ENCODE assay signal across 19 mouse cellular contexts in genomic region chr13:47896646-47897045, GRCm38 (mm10).
A peak's percentile ranks its signal among the peaks of the same experiment; 100 is the strongest.
DNase-seq lines count a peak whose midpoint lies in the region; ATAC-seq and TF ChIP-seq lines count a peak whose summit lies in the region.
"Had no signal": no experiment of that assay in that cellular context is flagged by ENCODE, and none has a peak within 500 bp of the region (broad histone marks: within the 10 kb centered on the region; RNA-seq: fewer than 3 reads in every experiment).

No protein-coding gene starts in this region.

- no peak for TF ChIP-seq POLR2A in brain, embryonic 14.5 days (IDR thresholded peaks at IDR 0.05; ENCODE audit: borderline replicate concordance, extremely low read depth, insufficient read depth, insufficient read length, poor library complexity, severe bottlenecking)
- no peak for TF ChIP-seq POLR2A in heart, adult 2 months (IDR thresholded peaks at IDR 0.05; ENCODE audit: insufficient read depth, low read depth, low read length)

- H3K9ac ChIP-seq in forebrain, postnatal 0 days: no peak overlapping the region
- no peak overlapping the region for H3K9ac ChIP-seq in forebrain, embryonic 12.5 days
- H3K9ac ChIP-seq in heart, adult 2 months (ENCODE audit: low read depth, low read length): no peak overlapping the region
- H3K9ac ChIP-seq: forebrain, embryonic 13.5 days; hindbrain, embryonic 13.5 days; intestine, embryonic 15.5 days had no signal

- TF ChIP-seq EP300 in heart, adult 2 months (IDR thresholded peaks at IDR 0.05; ENCODE audit: insufficient read depth, low read depth, low read length): no peak

- intact Hi-C loops in heart, adult 2 months (cut with DNase I): no loop called here

- no peaks in the 10 kb centered on the region for H3K79me2 ChIP-seq in heart, adult 2 months (replicated peaks; ENCODE audit: control insufficient read depth, insufficient read depth, low read length)

- H3K4me1 ChIP-seq in forebrain, postnatal 0 days (ENCODE audit: insufficient read depth): no peaks in the 10 kb centered on the region
- H3K4me1 ChIP-seq in forebrain, embryonic 12.5 days: peaks cover 10% of the 10 kb centered on the region
- no peaks in the 10 kb centered on the region for H3K4me1 ChIP-seq in heart, adult 2 months (ENCODE audit: control insufficient read depth, insufficient read depth, low read length)
- H3K4me1 ChIP-seq: hindbrain, embryonic 13.5 days; intestine, embryonic 15.5 days had no signal

- no peak overlapping the region for H3K27ac ChIP-seq in forebrain, postnatal 0 days (ENCODE audit: low read depth, low read length)
- no peak overlapping the region for H3K27ac ChIP-seq in forebrain, embryonic 12.5 days
- H3K27ac ChIP-seq in heart, adult 2 months: no peak overlapping the region
- H3K27ac ChIP-seq: forebrain, embryonic 13.5 days; hindbrain, embryonic 13.5 days; intestine, embryonic 15.5 days had no signal

- H3K9me3 ChIP-seq in forebrain, postnatal 0 days (ENCODE audit: low read length): no peaks in the 10 kb centered on the region
- 0 out of 2 replicates have a peak, but pooled peaks cover 5% of the 10 kb centered on the region for H3K9me3 ChIP-seq in forebrain, embryonic 12.5 days
- H3K9me3 ChIP-seq: intestine, embryonic 15.5 days had no signal

- 0 out of 2 replicates have a peak, but pooled peaks have one; percentile 16 for ATAC-seq in forebrain, postnatal 0 days
- no peak for ATAC-seq in forebrain, embryonic 12.5 days (ENCODE audit: low FRiP score)
- ATAC-seq: CD4-positive, CD25-positive, alpha-beta regulatory T cell, adult 4 months; forebrain, embryonic 13.5 days; hindbrain, embryonic 16.5 days; intestine, embryonic 15.5 days had no signal

- H3K4me2 ChIP-seq in forebrain, postnatal 0 days (ENCODE audit: low read depth): no peak overlapping the region
- H3K4me2 ChIP-seq in forebrain, embryonic 12.5 days: no peak overlapping the region
- H3K4me2 ChIP-seq: forebrain, embryonic 13.5 days; heart, embryonic 11.5 days; hindbrain, embryonic 13.5 days; intestine, embryonic 15.5 days had no signal

- no peak for TF ChIP-seq CTCF in forebrain, postnatal 0 days (IDR thresholded peaks at IDR 0.05; ENCODE audit: low read depth)
- TF ChIP-seq CTCF in brain, embryonic 14.5 days (IDR thresholded peaks at IDR 0.05; ENCODE audit: borderline replicate concordance, extremely low read depth, insufficient read depth, insufficient read length): no peak
- TF ChIP-seq CTCF in heart, adult 2 months (IDR thresholded peaks at IDR 0.05): no peak

- WGBS in forebrain, postnatal 0 days: 57% methylated on average over 4 of the region's 4 CpGs
- 85% methylated on average over 4 of the region's 4 CpGs for WGBS in forebrain, embryonic 12.5 days
- 84% methylated on average over 4 of the region's 4 CpGs for WGBS in heart, adult 2 months

- H3K27me3 ChIP-seq in forebrain, postnatal 0 days (ENCODE audit: insufficient read depth, low read length): no peaks in the 10 kb centered on the region
- H3K27me3 ChIP-seq in forebrain, embryonic 12.5 days: no peaks in the 10 kb centered on the region
- H3K27me3 ChIP-seq in heart, adult 2 months (ENCODE audit: control insufficient read depth, insufficient read depth, low read length): no peaks in the 10 kb centered on the region
- H3K27me3 ChIP-seq: forebrain, embryonic 13.5 days; hindbrain, embryonic 13.5 days; intestine, embryonic 15.5 days had no signal

- H3K4me3 ChIP-seq in forebrain, postnatal 0 days (ENCODE audit: low read depth, low read length): no peak overlapping the region
- no peak overlapping the region for H3K4me3 ChIP-seq in forebrain, embryonic 12.5 days (replicated peaks)
- no peak overlapping the region for H3K4me3 ChIP-seq in heart, adult 2 months
- H3K4me3 ChIP-seq: forebrain, embryonic 13.5 days; hindbrain, embryonic 13.5 days; intestine, embryonic 15.5 days had no signal

- peak; percentile 76 for DNase-seq in forebrain, postnatal 0 days
- DNase-seq in brain, embryonic 14.5 days (ENCODE audit: low read depth): peak; percentile 74
- DNase-seq in brain, embryonic 18.5 days (ENCODE audit: low read depth, low spot score): peak; percentile 47
- DNase-seq in layer of hippocampus, postnatal 14 days (ENCODE audit: low spot score in 2 of 2): peak; percentile 6 to 52
- DNase-seq in heart, adult 2 months: no peak
- DNase-seq: adrenal gland, adult 2 months; adrenal gland, postnatal 14 days; cerebellum, adult 18-20 months; cerebellum, adult 9-10 months; cerebellum, postnatal 14 days; gastrocnemius, postnatal 10 days; gastrocnemius, postnatal 36 days had no signal

- no peaks in the 10 kb centered on the region for H3K36me3 ChIP-seq in forebrain, postnatal 0 days (ENCODE audit: insufficient read depth)
- no peaks in the 10 kb centered on the region for H3K36me3 ChIP-seq in forebrain, embryonic 12.5 days (replicated peaks)
- H3K36me3 ChIP-seq in heart, adult 2 months (ENCODE audit: control insufficient read depth, insufficient read depth, low read length): no peaks in the 10 kb centered on the region
- H3K36me3 ChIP-seq: hindbrain, embryonic 13.5 days; intestine, embryonic 15.5 days had no signal

Comparison
In these comparisons a context has a peak if more than half of its experiments do, and no peak if none do; other contexts are left out.
1. DNase-seq: peak in forebrain, postnatal 0 days (single experiment), brain, embryonic 14.5 days (single experiment), brain, embryonic 18.5 days (single experiment) and layer of hippocampus, postnatal 14 days (2 of 2); none in heart, adult 2 months (0 of 2).